In the genomic region with DNA sequence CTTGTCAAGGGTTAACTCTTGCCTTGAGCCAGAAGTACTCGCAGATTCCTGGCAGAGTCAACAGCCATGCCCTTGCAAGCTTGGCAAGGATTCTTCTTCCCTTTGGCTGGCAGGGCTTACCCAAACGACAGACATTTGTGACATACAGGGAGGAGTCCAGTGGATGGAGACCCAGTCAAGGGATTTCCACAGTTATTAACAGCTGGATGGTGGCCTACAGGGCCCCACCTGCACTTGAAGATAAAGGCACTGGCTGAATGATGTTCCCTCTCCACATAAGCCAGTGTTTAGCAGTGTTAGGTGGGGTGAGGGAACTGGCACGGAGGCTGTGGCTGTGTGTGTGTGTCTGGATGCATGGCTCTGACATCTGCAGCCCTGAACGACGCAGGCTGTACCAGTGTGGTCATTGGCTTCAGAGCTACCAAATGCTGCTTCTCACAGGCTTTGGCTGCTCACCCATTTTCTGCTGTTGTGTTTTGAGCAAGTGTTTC, we compare ENCODE assay signal across 9 mouse cellular contexts.
DNase-seq lines count a peak whose midpoint lies in the region; ATAC-seq lines count a peak whose summit lies in the region.
"Had no signal": no experiment of that assay in that cellular context is flagged by ENCODE, and none has a peak within 500 bp of the region (broad histone marks: within the 10 kb centered on the region; RNA-seq: fewer than 3 reads in every experiment).

No protein-coding gene starts in this region.

- H3K9ac ChIP-seq in forebrain, embryonic 13.5 days: no peak overlapping the region

- H3K4me1 ChIP-seq in forebrain, embryonic 13.5 days: no peaks in the 10 kb centered on the region

- H3K27me3 ChIP-seq in forebrain, embryonic 13.5 days: no peaks in the 10 kb centered on the region

- WGBS in forebrain, embryonic 13.5 days: 75% methylated on average over 5 of the region's 5 CpGs

- no peak overlapping the region for H3K4me3 ChIP-seq in forebrain, embryonic 13.5 days

- peak; percentile 50 for ATAC-seq in common myeloid progenitor, adult 5-6 weeks (replicated peaks; ENCODE audit: low read depth, poor library complexity, severe bottlenecking)
- ATAC-seq in forebrain, embryonic 13.5 days: no peak

- no peaks in the 10 kb centered on the region for H3K36me3 ChIP-seq in forebrain, embryonic 13.5 days (ENCODE audit: poor library complexity, severe bottlenecking)

- H3K9me3 ChIP-seq in forebrain, embryonic 13.5 days (replicated peaks): no peaks in the 10 kb centered on the region

- no peak overlapping the region for H3K4me2 ChIP-seq in forebrain, embryonic 13.5 days

- H3K27ac ChIP-seq in forebrain, embryonic 13.5 days: no peak overlapping the region

- peak; percentile 27 to 81 for DNase-seq in adrenal gland, adult (ENCODE audit: inconsistent age in 2 of 2, low spot score in 1 of 2)
- no peak for DNase-seq in adrenal gland, adult 18-20 months (ENCODE audit: low spot score in 2 of 2)
- peak; percentile 20 for DNase-seq in kidney, adult 9 months
- DNase-seq in kidney, postnatal 25 days: no peak
- DNase-seq in lung, postnatal 14 days: peak; percentile 27
- DNase-seq in urinary bladder, postnatal 14 days (ENCODE audit: low spot score): no peak
- DNase-seq: liver had no signal

Comparison
In these comparisons a context has a peak if more than half of its experiments do, and no peak if none do; other contexts are left out.
1. DNase-seq: peak in adrenal gland, adult (2 of 2), kidney, adult 9 months (single experiment) and lung, postnatal 14 days (single experiment); none in adrenal gland, adult 18-20 months (0 of 2), kidney, postnatal 25 days (0 of 2) and urinary bladder, postnatal 14 days (single experiment).